Mouse (Mus musculus) lung, postnatal 4 days (tissue): ENCODE measurements around the gene Gm21992.
A peak's percentile ranks its signal among the peaks of the same experiment; 100 is the strongest.
"Not testable (repeated sequence)": the region's sequence is repeated elsewhere in the genome, so short reads cannot be mapped to it uniquely, and the experiment has no call there.

Experiments
- DNase-seq, 2 experiments: peaks; one replicate each; pipeline ENCODE4 v3.0.0; 2021

Gm21992 gene

DNA sequence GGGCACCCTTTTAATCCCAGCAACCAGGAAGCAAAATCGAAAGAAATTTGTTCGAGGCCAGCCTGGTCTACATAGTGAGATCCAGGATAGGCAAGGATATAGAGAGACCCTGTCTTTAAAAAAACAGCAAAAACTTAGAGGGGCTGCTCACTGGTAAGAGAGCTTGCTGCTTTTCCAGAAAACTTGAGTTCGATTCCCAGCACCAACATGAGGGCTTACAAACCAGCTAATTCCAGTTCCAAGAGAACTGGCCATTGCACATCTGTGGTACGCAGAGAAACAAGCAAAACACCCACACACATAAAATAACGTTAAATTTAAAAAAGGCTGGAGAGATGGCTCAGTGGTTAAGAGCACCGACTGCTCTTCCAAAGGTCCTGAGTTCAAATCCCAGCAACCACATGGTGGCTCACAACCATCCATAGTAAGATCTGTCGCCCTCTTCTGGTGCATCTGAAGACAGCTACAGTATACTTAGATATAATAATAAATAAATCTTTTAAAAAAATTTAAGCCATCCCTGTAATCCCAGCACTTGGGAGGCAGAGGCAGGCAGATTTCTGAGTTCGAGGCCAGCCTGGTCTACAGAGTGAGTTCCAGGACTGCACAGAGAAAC, 1.0 kb upstream of the Gm21992 start:
- DNase-seq: peak in 1 of 2 experiments; percentile 16

DNA sequence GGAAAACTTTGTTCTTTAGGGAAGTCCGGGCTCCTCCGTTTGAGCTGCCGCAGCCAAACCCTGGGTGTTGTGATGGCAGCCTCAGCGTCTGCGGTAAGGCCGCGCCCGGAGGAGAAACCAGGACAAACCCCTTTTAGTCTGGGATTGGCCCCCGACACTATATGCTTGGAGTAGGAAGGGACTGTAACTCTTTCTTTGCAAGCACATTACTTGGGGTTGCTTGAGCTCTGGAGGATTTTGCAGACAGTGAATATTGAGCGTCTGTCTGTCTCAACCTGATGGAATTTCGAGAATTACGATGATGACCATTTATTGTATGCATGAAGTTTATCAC, 464 bp upstream of the Gm21992 start:
- DNase-seq: no peak

DNA sequence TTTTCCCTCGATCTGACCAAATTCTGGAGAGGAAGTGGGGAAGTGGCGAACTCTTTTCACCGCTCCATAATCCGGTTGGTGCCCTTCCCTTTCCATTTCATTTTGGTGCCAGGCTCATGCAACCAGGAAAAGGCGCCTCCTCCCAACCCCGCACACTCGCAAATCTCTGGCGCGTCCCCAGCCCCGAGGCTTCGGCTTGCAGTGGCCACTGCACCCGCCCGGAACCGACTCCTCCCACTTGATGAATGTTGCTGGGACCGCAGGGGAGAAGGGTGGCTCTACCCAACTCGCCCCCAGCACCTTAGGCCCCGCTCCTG, 708 bp downstream of the Gm21992 start:
- DNase-seq: no peak

DNA sequence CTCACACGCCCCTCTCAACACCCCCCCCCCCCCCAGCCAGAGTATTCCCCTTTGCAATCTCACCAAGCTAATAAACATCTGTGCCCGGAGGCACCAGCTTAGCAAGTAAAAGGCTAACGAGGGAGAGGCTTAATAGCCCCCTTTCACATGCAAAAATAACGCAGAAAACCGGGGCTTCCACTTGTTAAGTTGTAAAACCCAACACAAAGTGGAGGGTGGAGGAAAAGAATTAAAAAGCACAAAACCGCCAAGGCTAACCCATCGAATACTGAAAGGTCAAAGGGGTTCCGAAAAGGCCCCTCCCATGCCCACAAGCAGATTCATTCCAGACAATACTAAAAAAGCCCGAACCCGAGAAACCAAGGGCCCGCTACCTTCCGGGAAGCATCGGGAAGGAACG, 1.1 kb downstream of the Gm21992 start:
- DNase-seq: no peak

DNA sequence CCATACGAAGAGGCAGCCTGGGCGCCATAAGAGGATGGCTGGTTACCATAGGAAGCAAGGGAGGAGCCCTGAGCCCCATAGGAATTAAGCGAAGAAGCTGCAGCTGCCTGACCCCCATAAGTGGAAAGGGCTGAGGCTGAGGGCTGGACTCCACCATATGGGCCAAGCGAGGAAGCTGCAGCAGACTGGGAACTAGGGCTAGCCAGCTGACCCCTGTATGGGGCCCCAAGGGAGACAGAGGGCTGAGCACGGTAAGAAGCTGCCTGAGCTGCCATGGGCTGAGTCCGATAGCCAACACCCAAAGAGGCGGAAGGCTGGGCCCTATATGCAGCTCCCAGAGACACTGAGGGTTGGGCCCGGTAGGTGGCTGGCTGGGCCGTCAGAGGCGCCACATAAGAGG, 8.1 kb downstream of the Gm21992 start:
- no peak for DNase-seq

DNA sequence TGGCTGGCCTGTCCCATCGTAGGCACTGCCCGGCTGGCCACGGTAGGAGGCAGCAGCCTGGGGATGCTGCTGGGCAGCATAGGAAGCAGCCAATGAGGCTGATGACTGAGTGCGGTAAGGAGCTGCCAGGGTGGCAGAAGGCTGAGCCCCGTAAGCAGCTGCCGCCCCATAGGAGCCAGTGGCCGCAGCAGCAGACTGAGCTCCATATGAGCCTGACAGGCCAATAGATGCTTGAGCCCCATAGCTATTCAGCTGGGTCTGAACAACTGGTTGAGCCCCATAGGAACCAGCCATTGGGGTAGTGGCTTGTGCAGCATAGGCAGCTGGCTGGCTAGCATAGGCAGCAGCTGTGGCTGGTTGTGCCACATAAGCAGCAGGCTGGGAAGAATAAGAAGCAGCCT, 8.7 kb downstream of the Gm21992 start:
- DNase-seq: no peak

DNA sequence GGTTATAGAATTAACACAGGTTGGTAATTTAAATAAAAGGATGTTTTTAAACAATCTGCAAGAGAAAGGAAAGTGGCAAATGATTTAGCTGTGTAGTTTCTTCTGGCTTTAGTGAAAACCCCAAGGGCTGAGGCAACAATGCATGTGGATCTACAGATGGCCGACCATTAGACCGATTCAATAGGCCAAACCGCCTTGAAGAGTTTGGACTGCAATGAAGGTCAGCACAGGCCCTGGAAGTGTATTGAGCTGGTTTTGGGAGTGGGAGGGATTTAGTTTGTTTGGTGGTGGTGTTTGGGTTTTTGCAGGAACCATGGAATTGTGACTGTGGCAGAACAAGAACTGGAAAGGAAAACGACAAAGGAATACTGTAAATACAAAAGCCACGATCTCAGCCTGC, 12.3 kb downstream of the Gm21992 start:
- DNase-seq: no peak

DNA sequence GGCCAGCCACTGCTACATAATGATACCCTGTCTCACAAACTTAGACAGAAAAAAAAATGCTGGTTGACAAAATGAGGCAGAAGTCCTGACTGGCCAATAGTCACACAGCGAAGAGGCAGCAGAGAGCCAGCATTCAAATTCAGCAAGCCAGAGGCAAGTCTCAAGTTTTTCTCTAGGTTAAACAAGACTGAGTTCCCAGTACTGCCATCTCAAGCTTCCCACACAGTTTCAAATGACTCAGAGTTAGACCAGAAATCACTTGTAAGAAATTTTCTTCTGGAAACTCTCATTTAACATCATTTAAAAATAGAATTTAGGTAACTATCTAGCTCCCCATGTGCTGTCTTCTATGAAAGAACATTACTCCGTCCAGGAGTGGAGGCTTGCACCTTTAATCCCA, 13.6 kb downstream of the Gm21992 start:
- no peak for DNase-seq

DNA sequence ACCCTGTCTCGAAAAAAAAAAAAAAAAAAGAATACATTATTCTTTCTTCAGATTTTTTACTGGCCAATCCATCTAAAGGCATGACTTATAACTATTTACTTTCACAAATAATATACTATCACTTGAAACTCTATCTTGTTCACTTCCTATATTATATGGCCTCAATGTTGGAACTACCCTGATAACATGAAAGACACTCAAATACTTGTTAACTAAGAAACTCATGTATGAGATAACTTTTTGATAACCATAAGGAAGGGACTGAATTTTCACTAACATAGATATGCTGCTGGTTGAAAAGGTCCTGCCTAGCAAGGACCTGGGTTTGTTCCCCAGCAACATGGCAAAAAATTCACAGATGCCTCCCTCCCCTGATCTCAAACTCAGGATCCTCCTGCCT, 15.5 kb downstream of the Gm21992 start:
- no peak for DNase-seq

DNA sequence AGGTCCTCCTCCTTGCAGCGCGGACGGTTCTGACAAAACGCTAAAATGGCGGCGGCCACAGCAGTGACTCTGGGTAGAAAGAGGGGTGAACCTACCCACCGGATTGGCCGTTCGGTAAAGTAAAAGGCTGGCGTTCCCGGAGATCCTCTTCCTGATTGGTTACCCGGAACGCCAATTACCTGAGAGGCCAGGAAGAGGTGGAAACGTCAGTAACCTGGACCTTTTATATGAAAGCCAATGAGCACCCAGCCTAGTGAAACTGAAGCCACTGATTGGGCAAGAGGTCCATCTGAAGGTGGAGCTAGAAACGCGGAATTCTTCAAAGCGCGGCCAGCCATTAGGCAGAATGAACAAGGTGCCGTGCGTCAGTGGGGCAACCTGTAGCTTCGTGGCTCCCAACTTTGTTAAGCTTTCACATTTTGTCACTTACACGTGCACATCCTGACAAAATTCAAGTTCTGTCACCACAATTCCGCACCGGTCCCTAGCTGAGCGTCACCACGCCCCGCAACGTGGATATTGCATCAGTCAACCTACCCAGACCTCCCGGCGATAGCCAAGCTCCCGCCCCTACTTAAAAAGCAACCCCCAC, 17.5 kb downstream of the Gm21992 start, which contains the start of gene Rbm4:
Gene Rbm4, minus strand, starts transcription at position 71 of the 592 bp plus-strand sequence.
- peak; percentile 97 to 98 for DNase-seq

DNA sequence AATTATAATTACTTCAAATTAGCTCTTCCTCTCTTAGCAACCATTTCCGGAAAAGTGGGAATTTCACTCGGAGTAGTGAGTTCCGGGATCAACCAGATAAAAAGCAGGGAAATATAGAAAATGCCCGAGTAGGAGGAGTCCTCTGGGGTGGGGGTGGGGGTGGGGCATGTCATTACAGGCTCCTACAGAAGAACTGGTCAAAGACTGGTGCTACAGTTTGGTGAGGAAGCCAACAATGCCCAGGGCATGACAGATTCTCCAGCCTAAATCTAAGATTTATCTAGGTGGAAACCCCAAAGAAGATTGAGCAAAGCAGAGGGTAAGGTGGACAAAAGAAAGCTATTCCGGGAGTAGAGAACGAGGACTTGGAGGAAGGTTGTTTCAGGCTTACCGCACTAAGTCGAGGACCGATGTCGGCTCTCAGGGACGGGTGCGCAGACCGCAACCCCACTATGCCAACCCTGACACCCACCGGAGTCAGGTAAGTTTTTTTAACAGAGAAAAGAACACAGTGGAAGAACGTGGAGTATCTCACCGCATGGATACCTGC, 18.1 kb downstream of the Gm21992 start:
- DNase-seq: no peak

DNA sequence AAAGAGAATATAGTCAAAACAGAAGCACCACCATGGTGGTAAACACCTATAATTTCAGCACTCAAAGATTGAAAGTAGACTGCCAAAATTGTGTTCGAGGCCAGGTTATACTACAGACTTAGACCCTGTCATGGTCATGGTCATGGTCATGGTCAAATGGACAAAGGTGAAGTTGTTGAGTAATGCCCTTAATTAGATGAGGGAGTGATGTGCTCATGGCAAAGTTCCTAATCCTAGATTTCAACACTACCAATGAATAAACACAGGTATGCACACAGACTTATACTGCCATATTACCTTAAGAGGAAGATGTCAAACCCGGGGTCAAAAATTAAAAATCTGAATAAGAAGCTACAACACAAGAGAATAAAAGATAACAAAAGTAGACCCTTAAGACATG, 25.1 kb downstream of the Gm21992 start:
- DNase-seq: no peak

DNA sequence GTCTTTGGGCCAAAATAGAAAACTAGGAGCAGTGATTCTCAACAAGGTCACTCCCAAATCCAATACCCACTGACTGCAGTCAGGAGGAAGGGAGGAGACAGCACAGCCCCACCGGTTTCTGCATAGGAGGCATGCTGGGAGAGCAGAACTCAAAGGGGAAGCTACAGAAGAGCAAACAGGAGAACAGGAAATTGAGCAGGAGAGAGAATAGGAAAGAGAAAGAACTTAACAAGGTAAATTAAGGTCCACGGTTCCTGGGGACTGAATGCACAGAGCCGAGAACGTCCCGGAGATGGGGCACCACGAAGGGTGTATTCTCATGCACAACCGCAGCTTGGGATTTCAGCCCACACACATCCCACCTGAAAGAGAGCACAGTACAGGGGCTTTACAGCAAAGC, 26.2 kb downstream of the Gm21992 start:
- no peak for DNase-seq

DNA sequence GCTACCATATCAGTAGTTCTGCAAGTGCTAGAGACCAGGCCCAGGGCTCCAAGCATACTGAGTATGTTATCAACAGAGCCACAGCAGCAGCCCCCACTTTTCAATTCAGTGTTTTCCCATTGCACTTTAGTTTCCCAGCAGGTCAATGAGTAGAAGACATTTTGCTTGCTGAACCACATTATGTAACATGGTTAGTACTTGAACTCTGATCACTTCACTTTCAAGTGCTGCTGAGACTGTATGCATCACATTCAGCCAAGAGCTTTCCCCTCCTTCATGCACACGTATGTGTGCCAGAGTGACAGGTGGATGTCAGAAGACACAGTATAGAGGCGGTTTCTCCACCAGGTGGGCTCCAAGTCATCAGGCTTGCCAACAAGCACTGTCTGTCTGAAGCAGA, 28.5 kb downstream of the Gm21992 start:
- no peak for DNase-seq

DNA sequence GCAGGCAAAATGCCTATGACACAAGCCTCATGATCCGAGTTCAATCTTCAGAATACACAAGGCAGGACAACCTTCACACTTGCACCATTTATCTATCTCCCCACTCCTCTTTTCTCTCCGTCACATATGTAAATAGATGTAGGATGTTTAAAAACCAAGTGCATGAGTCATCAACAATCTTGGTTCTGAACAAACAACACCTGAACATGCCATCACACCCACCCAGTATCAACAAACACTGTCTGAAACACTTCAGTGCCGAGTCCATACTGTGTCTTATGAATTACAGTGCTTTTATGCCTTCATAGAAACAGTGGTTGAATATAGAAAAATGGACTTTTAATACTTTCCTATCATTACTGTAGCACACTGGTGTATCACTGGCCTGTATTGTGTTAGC, 38.6 kb downstream of the Gm21992 start:
- no peak for DNase-seq

DNA sequence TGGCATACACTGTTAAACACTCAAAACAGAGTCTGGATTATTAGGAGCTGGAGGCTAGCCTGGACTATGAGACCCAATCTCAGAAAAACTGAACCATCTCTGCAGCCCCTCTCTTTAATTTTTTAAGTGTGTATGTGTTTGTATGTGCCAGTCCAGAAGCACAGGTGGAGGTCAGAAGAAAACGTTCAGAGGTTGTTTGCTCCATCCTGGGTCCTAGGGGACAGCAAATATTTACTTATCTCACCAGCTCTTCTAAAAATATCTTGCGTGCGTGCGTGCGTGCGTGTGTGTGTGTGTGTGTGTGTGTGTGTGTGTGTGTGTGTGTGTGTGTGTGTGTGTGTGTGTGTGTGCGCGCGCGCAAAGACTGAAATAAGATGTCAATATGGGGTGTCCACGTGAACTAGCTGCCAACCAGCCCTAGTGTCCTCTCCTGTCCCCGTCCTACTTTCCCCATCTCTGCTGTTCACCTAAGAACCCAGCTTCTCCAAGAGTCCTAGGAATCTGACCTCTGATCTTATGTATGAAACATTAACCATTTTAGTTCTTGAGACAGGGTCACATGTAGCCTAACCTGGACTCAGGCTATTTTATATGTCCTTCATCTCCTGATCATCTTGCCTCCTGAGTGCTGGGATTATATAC, 43.8 kb downstream of the Gm21992 start:
- DNase-seq: no peak

DNA sequence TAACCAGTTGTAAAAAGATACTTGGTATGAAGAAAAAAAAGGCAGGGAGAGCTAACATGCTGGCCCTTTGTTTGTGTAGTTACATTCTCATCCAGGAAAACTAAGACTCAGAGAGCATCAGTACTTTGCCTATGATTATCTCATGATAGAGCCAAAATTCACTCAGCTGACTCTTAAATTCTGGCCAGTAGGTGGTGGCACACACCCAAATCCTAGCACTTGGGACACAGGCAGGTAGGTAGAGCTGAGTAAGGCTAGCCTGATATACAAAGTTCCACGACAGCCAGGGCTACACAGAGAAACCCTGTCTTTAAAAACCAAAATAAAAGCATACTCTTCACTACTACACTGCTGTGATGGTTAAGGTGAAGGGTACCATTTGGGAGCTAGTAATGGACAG, 48.5 kb downstream of the Gm21992 start:
- no peak for DNase-seq

DNA sequence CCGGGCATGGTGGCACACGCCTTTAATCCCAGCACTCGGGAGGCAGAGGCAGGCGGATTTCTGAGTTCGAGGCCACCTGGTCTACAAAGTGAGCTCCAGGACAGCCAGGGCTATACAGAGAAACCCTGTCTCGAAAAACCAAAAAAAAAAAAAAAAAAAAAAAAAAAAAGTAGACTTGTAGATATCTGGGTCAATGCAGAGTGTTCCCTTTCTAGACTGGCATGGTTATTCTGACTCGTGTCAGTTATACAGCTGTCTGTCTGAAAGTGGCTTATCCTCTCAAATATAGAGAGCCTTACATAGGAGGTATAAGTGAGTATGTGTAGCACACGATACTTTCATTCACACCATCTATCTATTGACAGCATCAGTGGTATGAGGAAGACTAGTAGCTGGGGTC, 50.9 kb downstream of the Gm21992 start:
- DNase-seq: not testable (repeated sequence)

DNA sequence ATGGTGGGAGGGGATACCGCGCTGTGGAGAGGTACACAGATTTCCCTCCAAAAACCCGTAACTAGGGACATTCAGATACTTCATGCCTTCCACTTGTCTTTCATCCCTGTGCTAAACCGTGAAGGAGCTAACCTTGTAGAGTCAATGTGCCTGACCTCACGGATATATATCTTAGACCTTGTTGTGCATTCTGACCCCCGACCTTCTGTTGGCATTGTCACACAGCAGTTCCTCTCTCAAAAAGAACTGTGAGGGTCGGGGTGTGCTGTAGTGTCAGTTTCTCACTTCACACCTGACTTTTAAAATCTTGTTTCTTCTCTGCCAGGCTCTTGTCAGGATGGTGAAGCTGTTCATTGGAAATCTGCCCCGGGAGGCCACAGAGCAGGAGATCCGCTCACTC, 54.5 kb downstream of the Gm21992 start:
- DNase-seq: no peak

DNA sequence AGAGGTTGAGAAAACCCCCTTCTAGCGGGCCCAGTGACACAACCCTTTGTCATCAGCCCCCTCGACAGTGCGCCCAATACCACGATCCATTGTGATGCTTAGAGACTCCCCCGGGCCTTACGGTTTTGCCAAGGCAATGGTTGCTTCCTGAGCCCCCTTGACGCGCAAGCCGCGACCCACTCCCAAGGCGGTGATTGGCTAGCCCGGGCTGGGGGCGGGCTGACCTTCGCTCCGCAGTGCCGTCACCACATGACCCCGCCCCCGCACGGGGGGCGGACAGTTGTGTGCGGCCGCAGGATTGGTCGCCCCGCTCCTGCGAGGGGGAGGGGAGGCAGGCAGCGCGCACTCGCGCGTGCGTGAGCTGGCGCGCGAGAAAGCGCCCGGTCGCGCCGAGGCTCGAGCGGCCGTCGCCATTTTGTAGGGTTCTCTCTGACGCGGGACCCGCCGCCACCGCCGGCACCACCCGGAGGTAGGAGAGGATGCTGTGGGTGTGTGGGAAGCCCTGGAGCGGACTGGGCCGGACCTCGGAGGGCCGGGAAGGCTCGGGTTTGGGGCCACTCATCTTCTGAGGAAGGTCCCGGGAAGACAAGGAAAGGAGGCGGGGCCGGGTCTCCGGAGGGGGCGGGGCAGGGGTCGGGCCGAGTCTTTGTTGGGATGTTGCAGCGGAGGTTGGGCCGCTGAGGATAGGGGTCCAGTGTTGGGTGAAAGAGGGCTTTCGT, 55.1 kb downstream of the Gm21992 start, which contains the start of gene Rbm4b:
Gene Rbm4b, plus strand, starts transcription at position 305 of the 719 bp plus-strand sequence.
- peak; percentile 97 to 98 for DNase-seq

DNA sequence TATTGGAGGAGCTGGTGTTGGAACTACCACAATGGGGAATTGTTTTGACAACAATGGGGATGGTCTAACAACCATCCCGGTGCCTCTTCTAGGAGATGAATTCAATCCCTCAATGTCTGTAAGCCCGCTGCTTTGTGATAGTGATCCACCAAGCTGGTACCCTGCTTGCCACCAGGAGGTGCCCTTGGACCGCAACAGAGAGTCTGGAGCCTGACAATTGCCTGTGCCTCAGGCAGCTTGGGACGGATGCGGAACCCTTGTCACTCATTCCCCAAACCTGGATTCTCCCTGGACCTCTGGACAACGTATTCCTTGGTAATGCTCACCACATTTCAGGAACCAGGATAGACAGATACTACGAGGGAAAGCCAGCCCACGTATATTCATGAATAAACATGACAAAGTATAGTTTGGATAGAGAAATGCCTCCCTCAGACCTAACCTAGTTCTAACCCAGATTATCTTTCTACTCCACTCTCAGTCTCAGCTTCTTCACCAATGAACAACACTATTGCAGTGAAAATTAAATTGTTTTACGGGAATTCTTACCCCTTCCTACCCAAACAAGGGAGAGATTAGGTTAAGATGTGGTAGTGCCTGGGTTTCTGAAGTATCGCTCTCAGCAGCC, 55.7 kb downstream of the Gm21992 start:
- DNase-seq: peak; percentile 88 to 92

DNA sequence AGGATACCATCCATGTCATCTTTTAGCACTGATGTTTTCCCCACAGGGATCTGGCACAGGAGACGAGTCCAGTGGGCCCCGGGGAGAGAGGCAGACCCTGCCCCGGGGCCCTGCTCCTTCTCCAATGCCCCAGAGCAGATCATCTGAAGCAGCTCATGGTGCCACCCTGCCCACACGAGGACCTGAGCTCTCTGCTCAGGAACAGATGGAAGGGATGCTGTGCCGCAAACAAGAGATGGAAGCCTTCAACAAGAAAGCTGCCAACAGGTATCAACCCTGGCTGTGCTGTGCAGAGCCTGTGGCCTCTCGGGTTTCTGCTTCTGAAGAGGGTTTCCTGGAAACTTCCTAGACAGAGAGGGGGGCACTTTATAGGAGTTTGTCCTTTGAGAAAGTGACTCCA, 61.4 kb downstream of the Gm21992 start:
- DNase-seq: no peak

DNA sequence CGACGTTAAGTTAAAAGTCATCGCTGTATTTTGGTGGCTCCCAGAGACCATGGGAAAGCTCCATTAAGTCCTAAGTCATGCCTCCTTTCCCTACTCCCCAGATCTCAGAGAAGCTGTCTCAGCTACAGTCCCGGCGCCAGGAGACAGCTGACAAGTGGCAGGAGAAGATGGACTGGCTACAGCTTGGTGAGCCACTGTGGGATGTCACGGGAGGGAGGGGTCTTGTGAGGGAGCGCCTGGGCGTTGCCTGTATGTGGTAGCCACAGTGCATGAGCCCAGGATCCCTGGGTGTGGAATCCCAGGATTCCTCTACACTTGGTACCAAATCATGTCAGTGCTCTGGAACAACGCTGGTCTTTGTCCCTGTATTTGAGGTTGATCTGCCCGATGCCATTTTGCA, 62.9 kb downstream of the Gm21992 start:
- DNase-seq: no peak
